Comparison of ENCODE assay signal across 8 mouse cellular contexts in genomic region chr11:6444077-6444853, GRCm38 (mm10). TPM values are rescaled to one million over a fixed set of nuclear protein-coding genes. Genes with fewer than 3 reads are reported as not detected.
DNase-seq lines count a peak whose midpoint lies in the region; ATAC-seq and TF ChIP-seq lines count a peak whose summit lies in the region.

H2afv (minus strand) TSS chr11:6444443.

- peak; percentile 38 for TF ChIP-seq POLR2A in heart, adult 2 months (IDR thresholded peaks at IDR 0.05; ENCODE audit: insufficient read depth, low read depth, low read length)

- H3K36me3 ChIP-seq in embryonic facial prominence, embryonic 14.5 days (ENCODE audit: control insufficient read depth, insufficient read depth, low read length): peaks cover 10% of the 10 kb centered on the region; the same call in 1 of the 2 replicates
- peaks cover 4% of the 10 kb centered on the region; the same call in 1 of the 2 replicates for H3K36me3 ChIP-seq in heart, adult 2 months (ENCODE audit: control insufficient read depth, insufficient read depth, low read length)
- peaks cover 12% of the 10 kb centered on the region; the same call in 1 of the 2 replicates for H3K36me3 ChIP-seq in limb, embryonic 13.5 days
- no peaks in the 10 kb centered on the region for H3K36me3 ChIP-seq in midbrain, embryonic 16.5 days (ENCODE audit: control insufficient read depth, insufficient read depth, low read length)

- H3K27ac ChIP-seq in embryonic facial prominence, embryonic 14.5 days (replicated peaks; ENCODE audit: low read depth, low read length): peak within 1 kb of the TSS; percentile 96
- peak within 1 kb of the TSS; percentile 98 for H3K27ac ChIP-seq in heart, adult 2 months
- H3K27ac ChIP-seq in limb, embryonic 13.5 days: peak within 1 kb of the TSS; percentile 96
- H3K27ac ChIP-seq in midbrain, embryonic 16.5 days (ENCODE audit: low read length): peak within 1 kb of the TSS; percentile 91

- peak within 1 kb of the TSS; percentile 77 for H3K4me3 ChIP-seq in embryonic facial prominence, embryonic 14.5 days (ENCODE audit: low read depth, low read length)
- peak within 1 kb of the TSS; percentile 67 for H3K4me3 ChIP-seq in heart, adult 2 months
- H3K4me3 ChIP-seq in limb, embryonic 13.5 days: peak within 1 kb of the TSS; percentile 74
- peak within 1 kb of the TSS; percentile 88 for H3K4me3 ChIP-seq in midbrain, embryonic 16.5 days (ENCODE audit: low read depth, low read length)

- peak; percentile 100 for DNase-seq in 3T3-L1 (ENCODE audit: low read depth, low spot score)
- DNase-seq in adrenal gland, postnatal 4 days (ENCODE audit: low spot score in 2 of 2): peak; percentile 98
- DNase-seq in embryonic facial prominence, embryonic 14.5 days (ENCODE audit: low spot score): peak; percentile 100
- DNase-seq in heart, adult 2 months: peak; percentile 99 to 100
- DNase-seq in kidney, adult 8-10 months: peak; percentile 99 to 100
- DNase-seq in spleen, postnatal 10 days (ENCODE audit: low spot score in 2 of 2): peak; percentile 96 to 99

- no peaks in the 10 kb centered on the region for H3K9me3 ChIP-seq in embryonic facial prominence, embryonic 14.5 days (ENCODE audit: control insufficient read depth, low read length)
- H3K9me3 ChIP-seq in limb, embryonic 13.5 days: no peaks in the 10 kb centered on the region
- no peaks in the 10 kb centered on the region for H3K9me3 ChIP-seq in midbrain, embryonic 16.5 days (replicated peaks; ENCODE audit: control insufficient read depth, low read length, poor library complexity, severe bottlenecking)

- TF ChIP-seq EP300 in heart, adult 2 months (IDR thresholded peaks at IDR 0.05; ENCODE audit: insufficient read depth, low read depth, low read length): no peak

- no peaks in the 10 kb centered on the region for H3K4me1 ChIP-seq in embryonic facial prominence, embryonic 14.5 days (ENCODE audit: control insufficient read depth, insufficient read depth, low read length)
- H3K4me1 ChIP-seq in heart, adult 2 months (ENCODE audit: control insufficient read depth, insufficient read depth, low read length): peaks cover 6% of the 10 kb centered on the region; the same call in 1 of the 2 replicates
- H3K4me1 ChIP-seq in limb, embryonic 13.5 days: peaks cover 10% of the 10 kb centered on the region
- peaks cover 12% of the 10 kb centered on the region for H3K4me1 ChIP-seq in midbrain, embryonic 16.5 days (ENCODE audit: control insufficient read depth, insufficient read depth, low read length)

- WGBS in embryonic facial prominence, embryonic 14.5 days: under 1% methylated on average over 66 of the region's 80 CpGs
- WGBS in heart, adult 2 months: under 1% methylated on average over 70 of the region's 80 CpGs
- WGBS in limb, embryonic 13.5 days: under 1% methylated on average over 79 of the region's 80 CpGs
- under 1% methylated on average over 73 of the region's 80 CpGs for WGBS in midbrain, embryonic 16.5 days

- H3K4me2 ChIP-seq in embryonic facial prominence, embryonic 14.5 days (ENCODE audit: low read depth, low read length): peak within 1 kb of the TSS; percentile 64
- peak within 1 kb of the TSS; percentile 83 for H3K4me2 ChIP-seq in limb, embryonic 13.5 days (replicated peaks)
- peak within 1 kb of the TSS; percentile 81 for H3K4me2 ChIP-seq in midbrain, embryonic 16.5 days (ENCODE audit: low read length)

- intact Hi-C loops in heart, adult 2 months (cut with DNase I): loop anchor here (2.0 kb wide), 2 partner anchors 27 to 31 kb away; partner anchors contain the start of gene Purb

- H3K79me2 ChIP-seq in heart, adult 2 months (replicated peaks; ENCODE audit: control insufficient read depth, insufficient read depth, low read length): 0 out of 2 replicates have a peak, but pooled peaks cover 2% of the 10 kb centered on the region

- H3K9ac ChIP-seq in embryonic facial prominence, embryonic 14.5 days (ENCODE audit: low read depth, low read length): peak within 1 kb of the TSS; percentile 87
- peak within 1 kb of the TSS; percentile 94 for H3K9ac ChIP-seq in heart, adult 2 months (ENCODE audit: low read depth, low read length)
- H3K9ac ChIP-seq in limb, embryonic 13.5 days: peak within 1 kb of the TSS; percentile 86
- peak within 1 kb of the TSS; percentile 86 for H3K9ac ChIP-seq in midbrain, embryonic 16.5 days (ENCODE audit: low read depth, low read length)

- ATAC-seq in embryonic facial prominence, embryonic 14.5 days (ENCODE audit: low read depth): peak; percentile 99
- ATAC-seq in limb, embryonic 13.5 days (ENCODE audit: low FRiP score, low read depth): peak; percentile 98
- peak; percentile 100 for ATAC-seq in midbrain, embryonic 16.5 days

- TF ChIP-seq CTCF in heart, adult 2 months (IDR thresholded peaks at IDR 0.05): peak; percentile 56

- H3K27me3 ChIP-seq in embryonic facial prominence, embryonic 14.5 days (replicated peaks; ENCODE audit: control insufficient read depth, insufficient read depth, low read length): no peaks in the 10 kb centered on the region
- no peaks in the 10 kb centered on the region for H3K27me3 ChIP-seq in heart, adult 2 months (ENCODE audit: control insufficient read depth, insufficient read depth, low read length)
- H3K27me3 ChIP-seq in limb, embryonic 13.5 days: no peaks in the 10 kb centered on the region
- H3K27me3 ChIP-seq in midbrain, embryonic 16.5 days (ENCODE audit: control insufficient read depth, insufficient read depth, low read depth, low read length): no peaks in the 10 kb centered on the region

RNA-seq across cellular contexts. Expression of gene H2afv, which starts in this region (rescaled TPM):
- 100 to 1,000 TPM; 105 to 130 TPM for total RNA-seq in adrenal gland, postnatal 4 days (2021)
- 428 and 463 TPM in 2 replicates for polyA plus RNA-seq in embryonic facial prominence, embryonic 14.5 days (2014; fragmentation: Nextera tagmentation; extraction: Ambion mirVana)
- total RNA-seq in heart, adult 2 months (2021): 10 to 100 TPM; 75.8 to 80.8 TPM
- 46.3 and 59.2 TPM in 2 replicates for polyA plus RNA-seq in heart, adult 2 months (2012; rRNA removed)
- 657 and 704 TPM in 2 replicates for polyA plus RNA-seq in limb, embryonic 13.5 days (2015; fragmentation: Nextera tagmentation; extraction: Ambion mirVana)
- polyA plus RNA-seq in midbrain, embryonic 16.5 days (2015; fragmentation: Nextera tagmentation; extraction: Ambion mirVana): 203 and 224 TPM in 2 replicates

Comparison
In these comparisons a context has a peak if more than half of its experiments do, and no peak if none do; other contexts are left out.
1. Peak in every context shown above with its lines: DNase-seq, ATAC-seq, H3K4me3 ChIP-seq and H3K27ac ChIP-seq.